Mouse (Mus musculus) midbrain, embryonic 15.5 days (tissue): ENCODE data around the gene Kiz. TPM values are rescaled to one million over a fixed set of nuclear protein-coding genes. Genes with fewer than 3 reads are reported as not detected.

ENCODE experiments used
- ATAC-seq: fragments of 200-750 bp; cut with Nextera tagmentation; replicated peaks from 2 replicates; pipeline ENCODE4 v1.8.0; 2017; ENCODE audit warnings: moderate TSS enrichment
- H3K27ac ChIP-seq: fragments of 300-500 bp; sonication (generic); 2 replicates; pipeline ENCODE4 v1.5.1; 2015; ENCODE audit warnings: mild to moderate bottlenecking, inconsistent platforms
- H3K27me3 ChIP-seq: fragments of 300-500 bp; sonication (generic); replicated peaks from 2 replicates; pipeline ENCODE4 v1.6.1; 2015; ENCODE audit warnings: inconsistent platforms
- H3K36me3 ChIP-seq: fragments of 300-500 bp; sonication (generic); replicated peaks from 2 replicates; pipeline ENCODE4 v1.6.1; 2015; ENCODE audit warnings: inconsistent platforms
- H3K4me1 ChIP-seq: fragments of 300-500 bp; sonication (generic); 2 replicates; pipeline ENCODE4 v1.6.1; 2015; ENCODE audit warnings: inconsistent platforms
- H3K4me2 ChIP-seq: fragments of 300-500 bp; sonication (generic); 2 replicates; pipeline ENCODE4 v1.6.1; 2015; ENCODE audit warnings: inconsistent platforms, mild to moderate bottlenecking, moderate library complexity
- H3K4me3 ChIP-seq: fragments of 300-500 bp; sonication (generic); 2 replicates; pipeline ENCODE4 v1.5.1; 2015; ENCODE audit warnings: mild to moderate bottlenecking, inconsistent platforms
- H3K9ac ChIP-seq: fragments of 300-500 bp; sonication (generic); 2 replicates; pipeline ENCODE4 v1.6.1; 2015; ENCODE audit warnings: mild to moderate bottlenecking, inconsistent platforms
- H3K9me3 ChIP-seq: fragments of 300-500 bp; sonication (generic); 2 replicates; pipeline ENCODE4 v1.6.1; 2016; ENCODE audit warnings: inconsistent platforms
- WGBS: fragments of 180-500 bp; shearing (Covaris S2); methylation state at CpG from one replicate; pipeline ENCODE4 v1.1.7; 2015; ENCODE audit warnings: mixed read lengths; 5-methylcytosine and 5-hydroxymethylcytosine counted together
- polyA plus RNA-seq: library from polyadenylated mRNA; unstranded; fragments of >200 nt; fragmentation: Nextera tagmentation; extraction: Ambion mirVana; gene quantifications from 2 replicates; pipeline ENCODE4 v1.2.1, GENCODE M21; 2015

Gene Kiz
- polyA plus RNA-seq, 1 experiment from 2014 or later, result 28.2 TPM

DNA sequence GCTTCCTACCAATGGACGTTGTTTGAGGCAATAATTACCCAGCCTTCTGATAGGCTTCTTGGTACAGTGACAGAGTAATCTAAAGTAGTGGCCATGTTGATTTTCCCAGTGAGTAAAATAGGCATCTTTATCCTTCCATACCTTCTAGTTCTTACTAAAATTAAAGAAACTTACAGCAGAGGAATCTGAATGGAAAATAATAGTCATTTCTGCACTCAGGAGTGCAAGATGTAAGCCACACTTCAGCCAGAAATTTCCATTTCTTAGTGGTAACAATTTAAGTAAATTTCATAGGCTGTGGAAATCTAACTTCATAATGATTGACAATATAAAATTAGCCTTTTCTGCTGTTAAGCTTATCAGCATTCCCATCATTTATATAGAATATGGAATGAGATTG, 69.6 kb downstream of the Kiz start:
- no peak for ATAC-seq

DNA sequence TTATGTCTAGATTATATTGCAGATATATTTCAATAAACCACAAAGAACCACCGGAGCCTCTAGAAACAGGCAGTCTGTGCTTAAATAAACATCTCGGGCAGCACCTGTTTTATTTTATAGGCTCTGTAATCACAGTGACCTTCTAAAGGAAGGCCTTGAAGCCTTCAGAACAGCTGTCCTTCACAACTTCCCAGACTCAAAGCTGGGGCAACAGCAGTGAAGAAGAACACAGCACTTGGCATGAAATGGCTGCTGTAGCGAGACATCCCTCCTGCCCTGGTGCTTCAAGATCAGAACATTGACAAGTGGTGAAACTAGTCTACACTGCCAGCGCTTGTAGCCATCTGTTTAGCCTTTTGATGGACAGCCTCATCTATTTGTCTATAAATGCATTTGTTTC, 70.2 kb downstream of the Kiz start:
- 95% methylated on average over 4 of the region's 4 CpGs for WGBS
- Histone ChIP-seq H3K27me3 (0 out of 2 replicates have a peak, but pooled peaks cover 7% of the 10 kb centered on the region), H3K9ac (no peak overlapping the region), H3K9me3 (no peaks in the 10 kb centered on the region), H3K36me3 (no peaks in the 10 kb centered on the region), H3K27ac (no peak overlapping the region), H3K4me1 (no peaks in the 10 kb centered on the region), H3K4me3 (no peak overlapping the region), H3K4me2 (no peak overlapping the region)
- ATAC-seq, result no peak

More for the DNA sequence above, 69.6 kb downstream of the Kiz start:
- no peak overlapping the region for H3K4me3 ChIP-seq
- no peak overlapping the region for H3K9ac ChIP-seq
- H3K9me3 ChIP-seq, result no peaks in the 10 kb centered on the region
- H3K4me1 ChIP-seq, result no peaks in the 10 kb centered on the region
- 89% methylated on average over 1 of the region's 1 CpGs for WGBS
- no peak overlapping the region for H3K4me2 ChIP-seq
- H3K27ac ChIP-seq, result no peak overlapping the region
- H3K27me3 ChIP-seq, result 0 out of 2 replicates have a peak, but pooled peaks cover 7% of the 10 kb centered on the region
- H3K36me3 ChIP-seq, result no peaks in the 10 kb centered on the region

DNA sequence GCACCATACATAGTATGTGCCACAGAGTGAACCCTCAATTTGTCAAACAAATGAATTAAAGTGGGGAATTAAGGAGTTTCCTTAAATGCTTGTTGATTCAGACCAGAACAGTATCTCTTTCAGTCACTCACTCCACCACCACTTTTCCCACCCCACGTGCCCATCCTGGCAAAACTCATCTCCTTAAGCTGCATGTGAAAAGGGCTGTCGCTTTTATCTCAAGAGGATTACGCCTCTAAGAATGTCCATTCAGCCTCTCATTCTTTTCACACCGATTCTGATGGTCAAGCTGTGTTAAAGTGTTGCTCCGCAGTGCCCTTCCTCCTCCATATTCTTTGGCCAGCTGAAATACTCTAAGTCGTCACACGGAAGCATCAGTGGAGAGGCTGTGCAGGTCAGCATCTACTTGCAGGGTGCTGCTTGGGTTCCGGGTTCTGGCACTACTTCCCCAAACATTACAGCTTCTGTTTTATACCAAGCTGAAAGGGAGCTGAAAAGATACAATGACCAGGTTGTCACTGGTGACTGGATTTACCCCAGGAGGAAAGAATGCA, 92.6 kb downstream of the Kiz start:
- Histone ChIP-seq H3K36me3 (no peaks in the 10 kb centered on the region), H3K27ac (no peak overlapping the region), H3K27me3 (peaks cover 65% of the 10 kb centered on the region), H3K4me2 (no peak overlapping the region), H3K9ac (no peak overlapping the region), H3K4me1 (peaks cover 5% of the 10 kb centered on the region; the same call in 1 of the 2 replicates), H3K9me3 (no peaks in the 10 kb centered on the region), H3K4me3 (no peak overlapping the region)
- no peak for ATAC-seq
- WGBS, result 8% methylated on average over 8 of the region's 8 CpGs

DNA sequence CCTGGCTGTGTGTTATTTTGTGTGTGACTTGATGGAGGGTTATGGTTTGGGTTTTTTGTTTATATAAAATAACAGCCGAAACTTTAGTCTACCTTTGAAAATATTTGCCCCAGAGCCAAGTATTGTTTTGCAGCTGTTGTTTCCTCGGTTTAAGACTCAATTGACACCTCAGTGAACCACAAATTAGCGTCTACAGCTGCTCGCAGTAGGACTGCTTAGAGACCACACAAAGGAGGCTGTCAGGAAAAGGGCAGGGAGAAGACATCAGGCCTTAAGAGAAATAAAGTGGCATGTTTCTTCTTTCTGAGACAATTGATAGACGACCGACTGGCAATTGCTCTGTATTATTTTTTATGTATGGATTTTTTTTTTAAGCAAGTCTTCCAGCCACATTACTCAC, 100.7 kb downstream of the Kiz start:
- WGBS, result 29% methylated on average over 6 of the region's 6 CpGs
- Histone ChIP-seq H3K4me1 (peaks cover 5% of the 10 kb centered on the region; the same call in 1 of the 2 replicates), H3K9ac (no peak overlapping the region), H3K4me3 (no peak overlapping the region), H3K36me3 (no peaks in the 10 kb centered on the region), H3K27ac (no peak overlapping the region), H3K9me3 (no peaks in the 10 kb centered on the region), H3K27me3 (peaks cover 58% of the 10 kb centered on the region), H3K4me2 (no peak overlapping the region)
- no peak for ATAC-seq

DNA sequence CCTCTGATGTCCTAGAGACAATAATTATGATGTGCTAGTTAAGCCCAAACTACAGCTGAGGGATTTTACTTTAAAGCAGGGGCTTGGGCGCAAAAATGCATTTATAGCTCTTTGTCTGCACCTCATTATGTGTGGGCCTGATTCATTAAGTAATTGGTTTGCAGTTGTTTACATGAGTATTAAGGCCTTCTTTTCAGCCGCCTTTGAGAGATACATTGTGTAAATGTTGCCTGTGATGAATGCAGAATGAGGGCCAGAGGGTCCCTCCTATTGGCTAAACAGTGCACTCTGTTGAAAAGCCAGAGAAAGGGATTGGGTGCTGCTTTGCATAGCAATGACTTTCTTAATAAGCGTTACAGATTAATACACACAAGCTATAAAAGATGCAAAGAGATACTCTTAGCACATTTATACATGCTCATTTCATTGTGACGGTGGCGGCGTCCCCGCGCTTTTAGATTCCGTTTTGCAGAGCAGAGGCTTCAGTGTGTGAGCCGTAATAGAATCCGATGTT, 102.8 kb downstream of the Kiz start:
- peak overlapping the region; percentile 38 for H3K4me3 ChIP-seq
- 6% methylated on average over 11 of the region's 11 CpGs for WGBS

DNA sequence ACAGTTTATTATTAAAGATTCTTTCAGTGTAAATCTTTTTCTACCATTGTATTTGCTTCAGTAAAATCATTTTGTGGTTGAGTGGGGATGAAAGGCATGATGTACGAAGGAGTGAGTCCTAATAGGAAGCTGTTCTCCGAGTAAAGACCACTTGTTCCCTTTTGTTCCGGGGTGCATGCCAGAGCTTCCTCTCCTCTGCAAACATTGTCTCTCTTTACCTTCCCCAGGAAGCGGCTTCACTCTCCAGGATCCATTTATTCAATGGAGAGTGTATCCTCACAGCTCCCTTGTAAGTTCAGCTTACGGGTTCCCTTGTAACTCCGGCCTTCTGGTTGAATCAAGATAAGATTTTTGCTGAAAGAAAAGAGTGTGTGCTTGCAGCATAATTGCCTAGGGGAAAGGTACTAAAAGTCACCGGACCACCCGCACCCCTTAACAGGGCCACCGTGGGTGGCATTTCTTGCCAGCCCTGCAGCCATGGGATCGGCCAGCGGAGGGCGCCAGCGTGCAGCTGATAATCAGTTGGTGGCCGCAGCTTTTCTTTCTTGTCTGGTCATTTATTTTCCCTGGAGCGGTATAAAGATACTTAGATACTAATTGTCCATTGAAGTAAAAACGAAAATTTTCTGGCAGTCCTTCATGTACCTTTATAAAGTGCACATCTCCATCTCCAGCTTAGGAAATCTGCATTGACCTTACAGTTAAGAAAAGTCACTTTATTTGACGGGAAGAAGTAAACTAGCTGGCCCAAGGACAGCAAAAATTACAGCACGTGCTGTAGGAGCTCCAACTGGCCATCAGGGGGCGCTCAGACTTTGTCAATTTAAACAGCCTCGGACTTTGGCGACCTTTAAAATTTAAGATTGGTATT, 103.5 kb downstream of the Kiz start:
- H3K27ac ChIP-seq, result peak overlapping the region; percentile 86
- no peaks in the 10 kb centered on the region for H3K9me3 ChIP-seq
- H3K4me1 ChIP-seq, result peaks cover 5% of the 10 kb centered on the region; the same call in 1 of the 2 replicates
- no peaks in the 10 kb centered on the region for H3K36me3 ChIP-seq
- WGBS, result under 1% methylated on average over 21 of the region's 21 CpGs
- H3K9ac ChIP-seq, result peak overlapping the region; percentile 44
- ATAC-seq, result peak; percentile 87
- H3K4me2 ChIP-seq, result peak overlapping the region; percentile 69
- peaks cover 43% of the 10 kb centered on the region for H3K27me3 ChIP-seq
- peak overlapping the region; percentile 38 for H3K4me3 ChIP-seq

More for the DNA sequence above, 102.8 kb downstream of the Kiz start:
- peaks cover 5% of the 10 kb centered on the region; the same call in 1 of the 2 replicates for H3K4me1 ChIP-seq
- peak overlapping the region; percentile 69 for H3K4me2 ChIP-seq
- H3K27ac ChIP-seq, result peak overlapping the region; percentile 86
- H3K27me3 ChIP-seq, result peaks cover 50% of the 10 kb centered on the region
- H3K9me3 ChIP-seq, result no peaks in the 10 kb centered on the region
- peak; percentile 94 for ATAC-seq
- no peaks in the 10 kb centered on the region for H3K36me3 ChIP-seq
- H3K9ac ChIP-seq, result peak overlapping the region; percentile 44

DNA sequence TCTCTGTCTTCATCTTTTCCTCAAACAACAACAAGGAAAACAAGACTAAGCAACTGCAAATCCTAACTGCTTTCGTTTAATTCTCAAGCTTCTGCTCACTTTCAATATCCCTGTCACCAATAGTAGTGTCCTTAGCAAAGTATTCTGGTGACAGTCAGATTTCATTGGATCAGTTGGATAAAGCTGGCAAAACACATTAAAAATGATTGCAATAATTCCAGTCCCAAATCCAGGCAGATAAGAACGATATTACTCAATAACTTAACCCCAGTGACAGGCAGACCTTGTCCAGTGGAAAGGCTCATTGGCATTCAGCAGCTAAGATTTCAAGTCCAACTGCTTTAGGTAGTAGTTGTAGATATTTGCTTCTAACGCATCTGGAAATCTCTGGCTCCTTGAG, 119.4 kb downstream of the Kiz start:
- 84% methylated on average over 3 of the region's 3 CpGs for WGBS
- ATAC-seq, result no peak

DNA sequence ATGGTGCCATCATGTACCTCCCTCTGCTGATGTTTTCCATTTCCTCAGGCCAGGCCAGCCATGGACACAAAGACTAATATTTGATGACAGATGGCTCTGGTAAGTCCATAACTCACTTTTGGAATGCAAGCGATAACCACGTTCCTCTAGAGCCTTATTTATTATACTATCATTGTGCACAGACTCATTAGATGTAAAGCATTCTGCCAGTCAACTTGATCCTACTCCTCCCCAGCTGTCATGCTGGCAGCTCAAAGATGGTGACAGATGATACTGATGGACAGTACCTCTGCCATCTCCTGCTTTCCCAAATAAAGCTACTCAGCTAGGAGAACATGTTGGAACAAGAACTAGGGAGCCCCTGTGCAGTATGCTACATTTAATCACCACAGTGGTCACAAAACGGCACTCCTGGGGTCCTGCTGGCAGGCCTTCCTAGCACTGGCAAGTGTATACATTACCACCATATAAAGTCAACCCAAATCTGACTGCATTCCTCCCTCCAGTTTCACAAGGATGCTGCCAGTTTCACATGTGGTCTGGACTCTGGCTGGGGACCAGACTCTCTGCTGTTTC, 119.9 kb downstream of the Kiz start:
- ATAC-seq, result no peak
- no peaks in the 10 kb centered on the region for H3K27me3 ChIP-seq
- WGBS, result 70% methylated on average over 3 of the region's 3 CpGs
- no peak overlapping the region for H3K27ac ChIP-seq
- H3K4me3 ChIP-seq, result no peak overlapping the region
- H3K9ac ChIP-seq, result no peak overlapping the region
- H3K36me3 ChIP-seq, result no peaks in the 10 kb centered on the region
- no peaks in the 10 kb centered on the region for H3K4me1 ChIP-seq
- no peak overlapping the region for H3K4me2 ChIP-seq
- no peaks in the 10 kb centered on the region for H3K9me3 ChIP-seq

More for the DNA sequence above, 119.4 kb downstream of the Kiz start:
- H3K4me1 ChIP-seq, result no peaks in the 10 kb centered on the region
- H3K4me3 ChIP-seq, result no peak overlapping the region
- H3K27ac ChIP-seq, result no peak overlapping the region
- no peaks in the 10 kb centered on the region for H3K36me3 ChIP-seq
- no peaks in the 10 kb centered on the region for H3K27me3 ChIP-seq
- no peaks in the 10 kb centered on the region for H3K9me3 ChIP-seq
- H3K9ac ChIP-seq, result no peak overlapping the region
- H3K4me2 ChIP-seq, result no peak overlapping the region

DNA sequence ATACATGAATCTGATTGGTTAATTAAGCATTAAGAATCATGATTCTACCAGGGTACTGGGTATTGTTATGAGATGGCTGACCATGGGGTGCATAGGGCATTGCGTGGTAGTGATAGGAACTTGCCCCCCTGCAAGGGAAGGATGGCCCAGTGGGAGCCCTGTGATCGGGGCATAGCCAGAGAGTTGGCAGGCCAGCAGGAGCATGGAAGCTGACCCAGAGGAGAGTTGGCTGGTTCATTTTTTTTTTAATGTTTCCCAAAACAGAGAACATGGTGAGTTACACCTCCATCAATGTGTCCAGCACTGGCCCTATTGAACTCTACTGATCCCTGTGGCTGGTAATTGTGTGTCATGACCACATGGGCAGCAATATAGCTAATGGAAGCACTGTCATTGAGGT, 127.1 kb downstream of the Kiz start:
- Histone ChIP-seq H3K36me3 (no peaks in the 10 kb centered on the region), H3K27ac (no peak overlapping the region), H3K4me2 (no peak overlapping the region), H3K27me3 (no peaks in the 10 kb centered on the region), H3K4me1 (no peaks in the 10 kb centered on the region), H3K9me3 (no peaks in the 10 kb centered on the region), H3K4me3 (no peak overlapping the region), H3K9ac (no peak overlapping the region)
- ATAC-seq, result no peak
- WGBS, result 92% methylated on average over 2 of the region's 2 CpGs

DNA sequence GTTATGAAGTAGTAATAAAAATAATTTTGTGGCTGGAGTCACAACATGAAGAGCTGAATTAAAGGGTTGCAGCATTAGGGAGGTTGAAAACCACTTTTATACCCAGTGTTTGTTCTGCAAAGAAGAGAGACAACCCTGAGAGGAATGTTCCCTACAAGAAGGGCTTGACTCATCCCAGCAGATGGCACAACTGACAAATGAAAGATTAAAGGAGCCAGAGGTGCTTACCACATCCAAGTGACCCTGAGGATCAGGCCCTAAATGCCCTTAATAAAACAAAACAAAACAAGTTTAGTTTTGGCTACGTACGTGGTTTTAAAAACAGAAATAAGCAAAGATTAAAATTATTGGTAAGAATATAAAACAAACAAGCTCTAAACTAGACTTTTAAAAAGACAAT, 129.2 kb downstream of the Kiz start:
- no peaks in the 10 kb centered on the region for H3K36me3 ChIP-seq
- H3K27ac ChIP-seq, result no peak overlapping the region
- H3K9me3 ChIP-seq, result no peaks in the 10 kb centered on the region
- H3K27me3 ChIP-seq, result no peaks in the 10 kb centered on the region
- H3K4me3 ChIP-seq, result no peak overlapping the region
- H3K4me1 ChIP-seq, result no peaks in the 10 kb centered on the region
- 95% methylated on average over 2 of the region's 2 CpGs for WGBS
- H3K9ac ChIP-seq, result no peak overlapping the region
- ATAC-seq, result no peak
- H3K4me2 ChIP-seq, result no peak overlapping the region

DNA sequence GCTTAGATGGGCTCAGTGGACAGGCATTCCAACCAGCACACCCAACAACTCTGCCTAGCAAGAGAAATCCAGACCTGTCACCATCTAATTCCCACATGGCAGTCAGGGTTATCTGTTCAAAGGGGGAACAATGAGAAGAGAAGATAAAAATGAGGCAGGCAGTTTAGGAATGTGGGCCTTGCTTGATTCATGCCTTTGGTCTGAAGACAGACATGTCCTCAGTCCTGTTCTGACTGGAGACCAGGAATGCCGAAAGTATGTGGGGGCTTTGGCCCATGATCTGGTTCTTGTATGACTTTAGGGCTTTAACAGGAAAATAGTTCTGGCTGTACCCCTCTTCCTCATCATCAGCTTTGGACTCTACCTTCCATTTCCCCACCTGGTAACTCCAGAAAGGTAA, 130.1 kb downstream of the Kiz start:
- Histone ChIP-seq H3K4me1 (no peaks in the 10 kb centered on the region), H3K9me3 (no peaks in the 10 kb centered on the region), H3K9ac (no peak overlapping the region), H3K4me3 (no peak overlapping the region), H3K27ac (no peak overlapping the region), H3K36me3 (no peaks in the 10 kb centered on the region), H3K27me3 (no peaks in the 10 kb centered on the region), H3K4me2 (no peak overlapping the region)
- no peak for ATAC-seq
- WGBS, result 94% methylated on average over 1 of the region's 1 CpGs

DNA sequence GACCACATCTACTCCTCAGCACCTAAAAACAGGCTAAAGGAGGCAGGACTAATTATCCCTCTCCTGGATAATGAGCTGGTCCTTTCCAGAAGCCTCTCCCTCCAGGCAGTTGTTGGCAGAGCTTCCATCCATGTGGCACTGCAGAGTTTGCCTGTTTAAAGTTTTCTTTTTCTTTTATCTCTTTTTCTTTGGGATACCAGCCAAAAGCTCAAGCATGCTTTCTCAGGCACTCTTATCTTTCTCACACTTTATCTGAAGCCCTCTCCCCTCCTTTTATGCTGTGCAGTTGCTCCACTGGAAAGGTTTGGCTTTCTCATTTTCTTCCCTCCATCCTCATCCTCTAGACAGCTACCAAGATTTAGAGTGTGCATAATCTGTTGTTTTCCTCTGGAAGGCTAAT, 130.8 kb downstream of the Kiz start:
- H3K4me1 ChIP-seq, result no peaks in the 10 kb centered on the region
- no peaks in the 10 kb centered on the region for H3K27me3 ChIP-seq
- H3K9ac ChIP-seq, result no peak overlapping the region
- no peak overlapping the region for H3K4me3 ChIP-seq
- no peak overlapping the region for H3K27ac ChIP-seq
- H3K4me2 ChIP-seq, result no peak overlapping the region
- no peak for ATAC-seq
- no peaks in the 10 kb centered on the region for H3K9me3 ChIP-seq
- no peaks in the 10 kb centered on the region for H3K36me3 ChIP-seq
